Mouse (Mus musculus): Measurements from ENCODE around the gene Pja2.
"Not testable (repeated sequence)": the region's sequence is repeated elsewhere in the genome, so short reads cannot be mapped to it uniquely, and the experiment has no call there.

Pja2 gene

GRCm38 (mm10) chr17:64331898-64332769 is at the start of gene Pja2:
Gene Pja2 (minus strand): TSS chr17:64331916.
- peak; percentile 99 to 100 for DNase-seq (ENCODE audit: low spot score in 2 of 2)

GRCm38 (mm10) chr17:64375327-64375726 is 43.6 kb upstream of the Pja2 start:
- DNase-seq (ENCODE audit: low spot score in 2 of 2): peak; percentile 19 to 63

- peak; percentile 46 to 69 for DNase-seq (ENCODE audit: low spot score in 2 of 2)
Observed at GRCm38 (mm10) chr17:64363694-64364093, 32.0 kb upstream of the Pja2 start.

GRCm38 (mm10) chr17:64362570-64362969 is 30.9 kb upstream of the Pja2 start:
- no peak for DNase-seq (ENCODE audit: low spot score in 2 of 2)

- DNase-seq (ENCODE audit: low spot score in 2 of 2): no peak
Observed at GRCm38 (mm10) chr17:64361911-64362425, 30.3 kb upstream of the Pja2 start.

GRCm38 (mm10) chr17:64353940-64354339 is 22.2 kb upstream of the Pja2 start:
- no peak for DNase-seq (ENCODE audit: low spot score in 2 of 2)

GRCm38 (mm10) chr17:64346135-64346534 is 14.4 kb upstream of the Pja2 start:
- DNase-seq (ENCODE audit: low spot score in 2 of 2): no peak

GRCm38 (mm10) chr17:64344576-64345172 is 13.0 kb upstream of the Pja2 start:
- no peak for DNase-seq (ENCODE audit: low spot score in 2 of 2)

- no peak for DNase-seq (ENCODE audit: low spot score in 2 of 2)
Observed at GRCm38 (mm10) chr17:64341698-64342097, 10.0 kb upstream of the Pja2 start.

- DNase-seq (ENCODE audit: low spot score in 2 of 2): no peak
Observed at GRCm38 (mm10) chr17:64339752-64340151, 8.0 kb upstream of the Pja2 start.

- no peak for DNase-seq (ENCODE audit: low spot score in 2 of 2)
Observed at GRCm38 (mm10) chr17:64337220-64337619, 5.5 kb upstream of the Pja2 start.

- DNase-seq (ENCODE audit: low spot score in 2 of 2): no peak
Observed at GRCm38 (mm10) chr17:64333956-64334355, 2.2 kb upstream of the Pja2 start.

- DNase-seq (ENCODE audit: low spot score in 2 of 2): no peak
Observed at GRCm38 (mm10) chr17:64332770-64333096, 1.0 kb upstream of the Pja2 start.

GRCm38 (mm10) chr17:64331291-64331897 is 322 bp downstream of the Pja2 start:
- DNase-seq (ENCODE audit: low spot score in 2 of 2): no peak

GRCm38 (mm10) chr17:64330885-64331284 is 831 bp downstream of the Pja2 start:
- no peak for DNase-seq (ENCODE audit: low spot score in 2 of 2)

- DNase-seq (ENCODE audit: low spot score in 2 of 2): no peak
Observed at GRCm38 (mm10) chr17:64324556-64324955, 7.2 kb downstream of the Pja2 start.

GRCm38 (mm10) chr17:64315428-64315827 is 16.3 kb downstream of the Pja2 start:
- DNase-seq (ENCODE audit: low spot score in 2 of 2): no peak

- not testable (repeated sequence) for DNase-seq (ENCODE audit: low spot score in 2 of 2)
Observed at GRCm38 (mm10) chr17:64314523-64314922, 17.2 kb downstream of the Pja2 start.

GRCm38 (mm10) chr17:64297628-64298027 is 34.1 kb downstream of the Pja2 start:
- DNase-seq (ENCODE audit: low spot score in 2 of 2): no peak

GRCm38 (mm10) chr17:64292740-64293139 is 39.0 kb downstream of the Pja2 start:
- no peak for DNase-seq (ENCODE audit: low spot score in 2 of 2)

- no peak for DNase-seq (ENCODE audit: low spot score in 2 of 2)
Observed at GRCm38 (mm10) chr17:64289684-64290083, 42.0 kb downstream of the Pja2 start.

GRCm38 (mm10) chr17:64288000-64288399 is 43.7 kb downstream of the Pja2 start:
- DNase-seq (ENCODE audit: low spot score in 2 of 2): no peak

- peak in 1 of 2 experiments; percentile 6 for DNase-seq (ENCODE audit: low spot score in 2 of 2)
Observed at GRCm38 (mm10) chr17:64286836-64287235, 44.9 kb downstream of the Pja2 start.
